Mouse (Mus musculus) cerebellum, adult 2 months (tissue): Measurements from ENCODE around the gene Meis2.

Experiments
- CTCF ChIP-seq: fragments of 200-500 bp; IDR thresholded peaks from 2 replicates; pipeline ENCODE4 v1.5.1; 2011; ENCODE audit warnings: low read depth, mild to moderate bottlenecking, control low read depth, low read length, moderate library complexity, borderline replicate concordance; ENCODE audit not compliant: insufficient read depth
- POLR2A ChIP-seq: fragments of 200-500 bp; IDR thresholded peaks from 2 replicates; pipeline ENCODE4 v1.6.1; 2011; ENCODE audit warnings: low read length, control low read depth, borderline replicate concordance; ENCODE audit not compliant: insufficient read depth

- no peak for TF ChIP-seq POLR2A
- TF ChIP-seq CTCF, result no peak
Measured at GRCm38 (mm10) chr2:115989249-115989648, 76.4 kb downstream of the Meis2 start.
